Mouse (Mus musculus): ENCODE data around the gene Pon2. TPM values are rescaled to one million over a fixed set of nuclear protein-coding genes. Genes with fewer than 3 reads are reported as not detected.
A peak's percentile ranks its signal among the peaks of the same experiment; 100 is the strongest.

Pon2 gene
- polyA plus RNA-seq, 1 experiment from 2014 or later = 61.2 TPM

DNA sequence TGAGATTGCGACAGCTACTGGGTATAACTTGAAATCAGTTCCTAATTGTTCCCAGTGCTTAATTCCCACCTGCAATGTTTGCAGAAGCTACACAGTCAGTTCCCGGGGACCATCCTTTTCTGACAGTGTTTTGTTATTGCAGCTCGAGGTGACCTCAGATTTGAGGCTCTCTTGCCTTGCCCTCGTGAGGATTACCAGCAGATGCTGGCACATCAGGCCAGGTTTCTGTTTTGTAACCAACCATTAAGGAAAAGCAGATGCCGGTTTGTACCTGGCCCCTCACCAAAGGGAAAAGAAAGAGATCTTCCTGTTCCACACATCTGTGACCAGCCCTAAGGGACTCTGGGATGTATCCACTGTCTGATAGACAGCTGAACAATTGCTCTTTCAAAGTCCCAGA lies 1.3 kb upstream of the Pon2 start:
- Histone ChIP-seq H3K36me3 (ENCODE audit: control insufficient read depth, insufficient read depth, low read length) (no peaks in the 10 kb centered on the region), H3K4me2 (no peak overlapping the region), H3K9me3 (ENCODE audit: control insufficient read depth, low read length) (no peaks in the 10 kb centered on the region), H3K4me3 (ENCODE audit: low read depth, low read length) (no peak overlapping the region), H3K9ac (ENCODE audit: low read depth, low read length) (no peak overlapping the region), H3K4me1 (replicated peaks; ENCODE audit: control insufficient read depth, insufficient read depth, low read length) (peaks cover 14% of the 10 kb centered on the region), H3K27ac (ENCODE audit: low read depth, low read length) (no peak overlapping the region), H3K27me3 (replicated peaks; ENCODE audit: control insufficient read depth, insufficient read depth, low read length) (no peaks in the 10 kb centered on the region)
- no peak for DNase-seq (ENCODE audit: low spot score)
- WGBS = 79% methylated on average over 5 of the region's 5 CpGs
- ATAC-seq (replicated peaks; ENCODE audit: low FRiP score) = no peak

DNA sequence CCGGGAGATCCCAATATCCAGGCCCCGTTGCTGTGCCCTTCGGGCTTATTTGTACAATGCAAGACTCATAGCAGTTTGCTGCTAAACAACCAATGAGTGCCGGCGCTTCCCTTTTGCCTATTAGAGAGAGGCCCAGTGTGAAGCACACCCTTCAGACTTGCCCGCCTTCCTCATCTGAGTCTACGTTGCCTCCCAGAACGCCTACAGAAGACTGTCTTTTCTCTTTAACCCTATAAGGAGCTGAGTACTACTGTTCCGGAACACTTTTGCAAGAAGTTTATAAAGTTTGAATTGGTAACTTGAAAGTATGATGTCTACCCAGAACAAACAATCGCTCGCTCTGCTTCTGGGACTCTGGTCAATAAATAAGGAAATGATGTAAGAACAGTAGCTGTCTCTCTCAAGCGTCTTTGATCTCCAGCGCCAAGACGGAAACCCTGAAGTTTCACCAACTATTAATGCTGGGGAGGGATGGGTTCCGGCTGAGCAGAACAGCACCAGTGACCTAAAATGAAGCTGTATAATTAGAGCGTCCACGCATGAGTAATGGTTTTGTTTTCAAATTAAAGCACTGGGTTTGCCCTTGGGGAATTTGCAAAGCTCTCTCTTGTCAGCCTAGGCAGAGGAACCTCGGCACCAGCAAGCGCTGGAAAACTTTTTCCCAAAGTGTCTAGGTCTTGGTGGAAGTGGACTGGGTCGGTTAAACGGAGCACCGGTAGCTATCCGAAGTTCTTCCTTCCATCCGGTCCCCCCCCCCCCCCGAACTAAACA lies 749 bp downstream of the Pon2 start:
- H3K4me1 ChIP-seq (replicated peaks; ENCODE audit: control insufficient read depth, insufficient read depth, low read length) = peaks cover 27% of the 10 kb centered on the region
- H3K9ac ChIP-seq (ENCODE audit: low read depth, low read length) = peak overlapping the region; percentile 77
- peak overlapping the region; percentile 86 for H3K27ac ChIP-seq (ENCODE audit: low read depth, low read length)
- peak overlapping the region; percentile 64 for H3K4me3 ChIP-seq (ENCODE audit: low read depth, low read length)
- H3K4me2 ChIP-seq = peak overlapping the region; percentile 68
- H3K9me3 ChIP-seq (ENCODE audit: control insufficient read depth, low read length) = no peaks in the 10 kb centered on the region
- DNase-seq (ENCODE audit: low spot score) (peak; percentile 50), ATAC-seq (replicated peaks; ENCODE audit: low FRiP score) (peak; percentile 89)
- H3K27me3 ChIP-seq (replicated peaks; ENCODE audit: control insufficient read depth, insufficient read depth, low read length) = no peaks in the 10 kb centered on the region
- WGBS = 5% methylated on average over 25 of the region's 25 CpGs
- 0 out of 2 replicates have a peak, but pooled peaks cover 2% of the 10 kb centered on the region for H3K36me3 ChIP-seq (ENCODE audit: control insufficient read depth, insufficient read depth, low read length)

DNA sequence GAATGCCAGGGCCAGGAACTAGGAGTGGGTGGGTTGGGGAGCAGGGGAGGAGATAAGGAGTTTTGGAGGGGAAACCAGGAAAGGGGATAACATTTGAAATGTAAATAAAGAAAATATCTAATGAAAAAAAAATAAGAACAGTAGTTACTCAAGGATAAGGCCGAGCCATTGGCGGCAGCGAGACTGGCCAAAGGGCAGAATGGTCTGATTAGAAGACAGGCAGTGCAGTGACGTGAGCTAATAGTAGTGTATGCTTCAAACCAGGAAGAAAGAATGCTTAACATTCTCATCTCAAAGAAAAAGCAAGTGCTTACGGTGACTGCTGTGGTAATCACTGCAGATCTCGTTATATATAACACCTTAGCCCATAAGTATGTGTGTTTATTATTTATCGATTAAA lies 2.2 kb downstream of the Pon2 start:
- Histone ChIP-seq H3K36me3 (ENCODE audit: control insufficient read depth, insufficient read depth, low read length) (peaks cover 5% of the 10 kb centered on the region; the same call in 1 of the 2 replicates), H3K27ac (ENCODE audit: low read depth, low read length) (no peak overlapping the region), H3K9ac (ENCODE audit: low read depth, low read length) (no peak overlapping the region), H3K4me3 (ENCODE audit: low read depth, low read length) (peak overlapping the region; percentile 64), H3K27me3 (replicated peaks; ENCODE audit: control insufficient read depth, insufficient read depth, low read length) (no peaks in the 10 kb centered on the region), H3K9me3 (ENCODE audit: control insufficient read depth, low read length) (no peaks in the 10 kb centered on the region), H3K4me1 (replicated peaks; ENCODE audit: control insufficient read depth, insufficient read depth, low read length) (peaks cover 39% of the 10 kb centered on the region), H3K4me2 (peak overlapping the region; percentile 68)
- WGBS = 92% methylated on average over 7 of the region's 7 CpGs
- DNase-seq (ENCODE audit: low spot score) (no peak), ATAC-seq (replicated peaks; ENCODE audit: low FRiP score) (no peak)

DNA sequence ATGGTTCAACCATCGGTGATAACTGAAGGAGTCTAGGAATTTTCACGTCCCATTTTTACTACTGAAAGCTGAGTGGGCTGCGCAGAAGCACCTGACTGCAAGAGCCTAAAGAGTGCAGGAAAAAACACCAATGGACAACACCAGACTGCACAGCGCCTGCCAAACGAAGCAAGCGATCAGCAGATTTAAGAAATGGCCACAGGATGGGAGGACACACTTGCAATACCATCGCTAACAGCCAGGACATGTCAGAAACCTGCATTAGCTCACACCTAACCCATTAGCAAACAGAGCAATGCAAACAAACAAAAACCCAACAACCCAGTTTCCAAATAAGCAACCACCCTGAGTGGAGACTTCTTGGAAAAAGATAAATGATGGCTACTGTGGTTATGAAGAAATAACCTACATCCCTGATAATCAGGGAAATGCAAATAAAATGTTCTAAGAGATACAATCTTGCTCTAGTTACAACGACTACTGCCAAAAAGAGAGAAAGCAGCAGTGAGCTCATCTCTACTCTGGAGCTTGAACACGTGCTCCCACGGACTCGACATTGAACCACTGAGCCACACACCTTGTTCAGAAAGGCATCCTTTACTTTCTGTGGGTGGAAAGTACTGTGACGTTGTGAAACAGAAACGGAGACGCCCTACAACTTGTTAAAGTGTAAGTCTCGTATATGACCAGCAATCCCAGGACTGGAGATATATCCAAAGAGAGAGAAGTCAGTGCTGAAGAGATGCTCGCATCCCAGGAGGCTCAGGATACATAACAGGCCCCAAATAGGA lies 3.4 kb downstream of the Pon2 start:
- H3K27ac ChIP-seq (ENCODE audit: low read depth, low read length) = no peak overlapping the region

DNA sequence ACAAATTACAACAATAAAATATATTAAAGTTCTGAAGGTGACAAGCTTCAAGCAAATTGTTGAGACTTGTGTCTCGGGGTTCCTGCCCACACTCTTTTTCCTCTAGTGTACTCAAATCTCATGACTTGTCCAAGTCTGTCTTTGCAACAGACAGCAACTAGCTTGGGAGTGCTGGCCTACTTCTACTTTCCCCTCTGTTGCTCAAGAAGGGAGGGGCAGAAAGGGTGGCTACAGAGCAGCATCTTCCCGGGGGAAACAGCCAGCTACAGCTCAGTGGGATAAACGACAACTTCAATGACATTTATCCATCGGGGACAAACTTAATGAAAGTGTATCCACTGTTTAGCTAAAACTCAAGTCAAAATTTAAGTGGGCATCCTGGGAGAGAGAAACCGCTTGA lies 5.4 kb downstream of the Pon2 start:
- Histone ChIP-seq H3K4me2 (peak overlapping the region; percentile 51; the same call in 1 of the 2 replicates), H3K4me1 (replicated peaks; ENCODE audit: control insufficient read depth, insufficient read depth, low read length) (peaks cover 62% of the 10 kb centered on the region)

More for the DNA sequence above, 3.4 kb downstream of the Pon2 start:
- Histone ChIP-seq H3K4me2 (peak overlapping the region; percentile 40), H3K36me3 (ENCODE audit: control insufficient read depth, insufficient read depth, low read length) (peaks cover 5% of the 10 kb centered on the region; the same call in 1 of the 2 replicates), H3K4me3 (ENCODE audit: low read depth, low read length) (no peak overlapping the region), H3K9me3 (ENCODE audit: control insufficient read depth, low read length) (no peaks in the 10 kb centered on the region), H3K9ac (ENCODE audit: low read depth, low read length) (no peak overlapping the region), H3K4me1 (replicated peaks; ENCODE audit: control insufficient read depth, insufficient read depth, low read length) (peaks cover 50% of the 10 kb centered on the region), H3K27me3 (replicated peaks; ENCODE audit: control insufficient read depth, insufficient read depth, low read length) (no peaks in the 10 kb centered on the region)
- ATAC-seq (replicated peaks; ENCODE audit: low FRiP score) = no peak
- WGBS = 89% methylated on average over 16 of the region's 16 CpGs
- DNase-seq (ENCODE audit: low spot score) = no peak

DNA sequence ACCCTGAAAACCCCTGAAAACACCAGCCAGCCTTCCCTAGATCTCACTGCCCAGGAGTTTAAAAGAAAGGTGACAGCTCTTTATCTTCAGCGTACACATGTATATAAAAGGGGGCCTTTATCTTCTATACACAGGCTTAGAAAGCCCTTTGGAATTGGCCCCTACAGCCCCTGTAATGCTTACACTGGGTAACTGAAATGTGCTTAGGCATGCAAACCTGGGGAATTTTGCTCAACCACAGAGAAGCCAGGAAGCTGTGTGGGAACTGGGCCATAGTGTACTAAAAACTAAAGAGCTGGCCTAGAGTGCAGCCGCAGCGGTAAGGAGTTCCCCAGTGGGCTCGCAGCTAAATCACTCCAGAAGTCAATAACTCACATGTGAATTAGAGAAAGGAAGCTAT lies 6.8 kb downstream of the Pon2 start:
- H3K27ac ChIP-seq (ENCODE audit: low read depth, low read length) = peak overlapping the region; percentile 84
- WGBS = 46% methylated on average over 4 of the region's 4 CpGs
- no peaks in the 10 kb centered on the region for H3K9me3 ChIP-seq (ENCODE audit: control insufficient read depth, low read length)
- DNase-seq (ENCODE audit: low spot score) (no peak), ATAC-seq (replicated peaks; ENCODE audit: low FRiP score) (peak; percentile 89)
- H3K4me2 ChIP-seq = peak overlapping the region; percentile 51
- peaks cover 12% of the 10 kb centered on the region; the same call in 1 of the 2 replicates for H3K36me3 ChIP-seq (ENCODE audit: control insufficient read depth, insufficient read depth, low read length)
- H3K4me3 ChIP-seq (ENCODE audit: low read depth, low read length) = no peak overlapping the region
- H3K9ac ChIP-seq (ENCODE audit: low read depth, low read length) = peak overlapping the region; percentile 50
- H3K4me1 ChIP-seq (replicated peaks; ENCODE audit: control insufficient read depth, insufficient read depth, low read length) = peaks cover 66% of the 10 kb centered on the region
- H3K27me3 ChIP-seq (replicated peaks; ENCODE audit: control insufficient read depth, insufficient read depth, low read length) = no peaks in the 10 kb centered on the region

More for the DNA sequence above, 5.4 kb downstream of the Pon2 start:
- Histone ChIP-seq H3K36me3 (ENCODE audit: control insufficient read depth, insufficient read depth, low read length) (peaks cover 12% of the 10 kb centered on the region; the same call in 1 of the 2 replicates), H3K27ac (ENCODE audit: low read depth, low read length) (peak overlapping the region; percentile 84; the same call in 1 of the 2 replicates), H3K9me3 (ENCODE audit: control insufficient read depth, low read length) (no peaks in the 10 kb centered on the region), H3K4me3 (ENCODE audit: low read depth, low read length) (no peak overlapping the region), H3K9ac (ENCODE audit: low read depth, low read length) (peak overlapping the region; percentile 50; the same call in 1 of the 2 replicates), H3K27me3 (replicated peaks; ENCODE audit: control insufficient read depth, insufficient read depth, low read length) (no peaks in the 10 kb centered on the region)
- WGBS = 78% methylated on average over 5 of the region's 5 CpGs
- ATAC-seq (replicated peaks; ENCODE audit: low FRiP score) = no peak
- no peak for DNase-seq (ENCODE audit: low spot score)

DNA sequence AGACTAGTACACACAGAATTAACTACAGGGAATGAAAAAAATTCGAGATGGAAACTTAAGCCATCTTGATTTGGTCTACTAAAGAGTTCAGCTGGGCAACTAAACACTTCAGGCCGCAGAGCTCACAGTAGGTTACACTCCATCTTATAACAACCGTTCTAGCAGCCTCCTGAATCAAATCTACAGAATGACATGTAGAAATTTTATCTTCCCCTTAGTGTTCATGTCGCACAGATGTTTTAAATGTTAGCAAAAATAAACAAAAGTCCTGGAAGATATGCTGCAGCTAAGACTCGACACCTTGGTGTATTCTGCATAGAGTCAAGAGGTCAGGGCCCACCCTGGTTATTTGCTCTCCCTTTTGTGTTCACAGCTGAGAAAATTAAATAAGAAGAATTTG lies 10.3 kb downstream of the Pon2 start:
- Histone ChIP-seq H3K4me1 (replicated peaks; ENCODE audit: control insufficient read depth, insufficient read depth, low read length) (peaks cover 54% of the 10 kb centered on the region), H3K27me3 (replicated peaks; ENCODE audit: control insufficient read depth, insufficient read depth, low read length) (no peaks in the 10 kb centered on the region), H3K36me3 (ENCODE audit: control insufficient read depth, insufficient read depth, low read length) (peaks cover 10% of the 10 kb centered on the region; the same call in 1 of the 2 replicates), H3K9ac (ENCODE audit: low read depth, low read length) (peak overlapping the region; percentile 50), H3K4me2 (no peak overlapping the region), H3K9me3 (ENCODE audit: control insufficient read depth, low read length) (no peaks in the 10 kb centered on the region), H3K4me3 (ENCODE audit: low read depth, low read length) (no peak overlapping the region), H3K27ac (ENCODE audit: low read depth, low read length) (peak overlapping the region; percentile 82)
- 46% methylated on average over 5 of the region's 5 CpGs for WGBS
- DNase-seq (ENCODE audit: low spot score) = no peak
- no peak for ATAC-seq (replicated peaks; ENCODE audit: low FRiP score)

DNA sequence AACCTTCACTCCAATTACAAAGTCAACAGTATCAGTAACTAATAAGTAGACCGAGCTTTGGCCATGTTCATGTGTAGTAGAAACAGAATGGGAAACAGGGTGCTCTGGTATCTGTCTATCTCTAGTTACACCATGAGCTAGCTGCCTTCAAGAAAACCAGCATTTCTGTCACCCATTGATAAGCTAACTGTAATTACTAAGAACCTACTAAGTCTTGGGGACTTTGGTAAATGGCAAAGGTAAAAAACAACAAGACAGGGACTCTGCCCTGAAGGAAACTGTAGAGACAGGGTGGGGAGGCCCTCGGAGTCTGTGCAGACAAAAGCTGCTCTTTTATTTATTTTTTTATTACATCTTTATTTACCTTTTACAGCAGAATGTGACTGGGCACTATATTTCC lies 10.9 kb downstream of the Pon2 start:
- peaks cover 52% of the 10 kb centered on the region for H3K4me1 ChIP-seq (replicated peaks; ENCODE audit: control insufficient read depth, insufficient read depth, low read length)
- ATAC-seq (replicated peaks; ENCODE audit: low FRiP score) (peak; percentile 82), DNase-seq (ENCODE audit: low spot score) (no peak)
- WGBS = 42% methylated on average over 2 of the region's 2 CpGs
- no peak overlapping the region for H3K4me3 ChIP-seq (ENCODE audit: low read depth, low read length)
- no peak overlapping the region for H3K9ac ChIP-seq (ENCODE audit: low read depth, low read length)
- H3K27ac ChIP-seq (ENCODE audit: low read depth, low read length) = peak overlapping the region; percentile 82
- no peaks in the 10 kb centered on the region for H3K27me3 ChIP-seq (replicated peaks; ENCODE audit: control insufficient read depth, insufficient read depth, low read length)
- H3K36me3 ChIP-seq (ENCODE audit: control insufficient read depth, insufficient read depth, low read length) = peaks cover 10% of the 10 kb centered on the region; the same call in 1 of the 2 replicates
- no peak overlapping the region for H3K4me2 ChIP-seq
- no peaks in the 10 kb centered on the region for H3K9me3 ChIP-seq (ENCODE audit: control insufficient read depth, low read length)
